8 mouse cellular contexts compared by ENCODE assay signal in the genomic region with DNA sequence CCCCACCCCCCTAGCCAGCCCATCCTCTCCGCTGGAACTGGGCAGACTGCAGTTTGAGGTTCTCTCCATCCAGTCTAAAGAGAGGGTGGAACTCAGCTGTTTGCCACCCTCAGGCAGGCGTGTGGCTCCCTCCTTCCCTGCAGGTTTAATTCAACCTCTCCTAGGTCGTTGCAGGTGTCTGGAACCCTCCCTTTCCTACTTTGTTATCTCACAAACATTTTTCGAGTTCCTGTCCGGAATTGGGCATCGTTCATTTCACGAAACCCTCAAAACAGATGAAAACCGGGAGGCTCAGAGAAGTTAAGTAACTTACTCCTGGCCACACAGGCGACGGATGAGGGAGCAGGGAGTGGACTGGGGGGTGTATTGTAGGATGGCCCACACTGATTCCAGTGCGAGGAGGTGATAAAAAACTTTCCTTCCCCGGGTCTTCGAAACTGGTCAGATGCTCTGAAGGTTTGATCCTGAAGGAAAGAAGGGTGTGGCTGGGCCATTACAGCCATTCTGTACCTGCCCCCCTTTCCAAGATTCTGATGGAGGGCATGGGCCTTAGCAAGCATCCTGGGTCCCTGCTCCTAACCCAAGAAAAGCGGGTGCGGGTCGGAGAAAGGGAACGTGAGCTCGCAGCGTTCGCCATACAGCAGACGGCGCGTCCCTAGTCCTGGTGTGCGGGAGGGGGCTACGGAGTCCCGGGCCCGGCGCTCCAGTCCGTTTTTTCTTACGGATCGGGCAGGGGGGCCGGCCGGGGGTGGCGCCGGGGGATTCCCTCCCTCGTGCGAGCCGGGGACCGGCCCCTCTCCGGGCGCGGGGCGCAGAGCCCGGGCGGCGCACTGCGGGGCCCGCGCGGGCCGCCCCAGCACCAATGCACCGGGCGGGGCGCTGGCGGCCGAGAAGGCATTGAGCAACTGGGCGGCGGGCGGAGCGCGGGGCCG. TPM values are rescaled to one million over a fixed set of nuclear protein-coding genes. Genes with fewer than 3 reads are reported as not detected.
DNase-seq lines count a peak whose midpoint lies in the region; ATAC-seq lines count a peak whose summit lies in the region.

A gene (plus strand): TSS at position 760 of the 932 bp plus-strand sequence.

- peak; percentile 21; the same call in 1 of the 2 replicates for ATAC-seq in forebrain, embryonic 13.5 days
- peak; percentile 54 for ATAC-seq in intestine, embryonic 15.5 days
- ATAC-seq in midbrain, embryonic 11.5 days (ENCODE audit: low FRiP score) = no peak

- H3K4me1 ChIP-seq in forebrain, embryonic 13.5 days = peaks cover 37% of the 10 kb centered on the region
- peaks cover 36% of the 10 kb centered on the region for H3K4me1 ChIP-seq in intestine, embryonic 15.5 days (replicated peaks)
- H3K4me1 ChIP-seq in midbrain, embryonic 11.5 days (ENCODE audit: control insufficient read depth, insufficient read depth, low read length) = peaks cover 33% of the 10 kb centered on the region

- WGBS in forebrain, embryonic 13.5 days = 2% methylated on average over 37 of the region's 62 CpGs
- WGBS in intestine, embryonic 15.5 days = 2% methylated on average over 62 of the region's 62 CpGs
- 1% methylated on average over 54 of the region's 62 CpGs for WGBS in midbrain, embryonic 11.5 days

- peak; percentile 12 for DNase-seq in urinary bladder, postnatal 14 days (ENCODE audit: low spot score)
- DNase-seq in urinary bladder, postnatal 4 days (ENCODE audit: low spot score in 2 of 2) = no peak
- DNase-seq in midbrain, embryonic 11.5 days (ENCODE audit: low spot score, missing footprints) = peak; percentile 91
- no peak for DNase-seq in cerebellum, postnatal 36 days
- no peak for DNase-seq in frontal cortex, postnatal 14 days (ENCODE audit: low spot score in 2 of 2)
- DNase-seq in B cell, adult 2 months = no peak

- H3K36me3 ChIP-seq in forebrain, embryonic 13.5 days (ENCODE audit: poor library complexity, severe bottlenecking) = no peaks in the 10 kb centered on the region
- H3K36me3 ChIP-seq in intestine, embryonic 15.5 days = no peaks in the 10 kb centered on the region
- H3K36me3 ChIP-seq in midbrain, embryonic 11.5 days (ENCODE audit: control insufficient read depth, insufficient read depth, low read length) = no peaks in the 10 kb centered on the region

- no peak within 1 kb of the TSS for H3K27ac ChIP-seq in forebrain, embryonic 13.5 days
- no peak within 1 kb of the TSS for H3K27ac ChIP-seq in intestine, embryonic 15.5 days
- no peak within 1 kb of the TSS for H3K27ac ChIP-seq in midbrain, embryonic 11.5 days (ENCODE audit: low read depth, low read length)

- peaks cover 87% of the 10 kb centered on the region for H3K27me3 ChIP-seq in forebrain, embryonic 13.5 days
- peaks cover 76% of the 10 kb centered on the region for H3K27me3 ChIP-seq in intestine, embryonic 15.5 days (replicated peaks)
- peaks cover 66% of the 10 kb centered on the region for H3K27me3 ChIP-seq in midbrain, embryonic 11.5 days (ENCODE audit: control insufficient read depth, insufficient read depth, low read length)

- peak within 1 kb of the TSS; percentile 64 for H3K4me2 ChIP-seq in forebrain, embryonic 13.5 days
- peak within 1 kb of the TSS; percentile 90 for H3K4me2 ChIP-seq in intestine, embryonic 15.5 days (replicated peaks)
- H3K4me2 ChIP-seq in midbrain, embryonic 11.5 days = peak within 1 kb of the TSS; percentile 58

- H3K9me3 ChIP-seq in forebrain, embryonic 13.5 days (replicated peaks) = no peaks in the 10 kb centered on the region
- H3K9me3 ChIP-seq in intestine, embryonic 15.5 days = no peaks in the 10 kb centered on the region
- no peaks in the 10 kb centered on the region for H3K9me3 ChIP-seq in midbrain, embryonic 11.5 days (ENCODE audit: control insufficient read depth, low read length)

- H3K9ac ChIP-seq in forebrain, embryonic 13.5 days = peak within 1 kb of the TSS; percentile 45; the same call in 1 of the 2 replicates
- peak within 1 kb of the TSS; percentile 37 for H3K9ac ChIP-seq in intestine, embryonic 15.5 days
- peak within 1 kb of the TSS; percentile 48 for H3K9ac ChIP-seq in midbrain, embryonic 11.5 days (ENCODE audit: low read length)

- peak within 1 kb of the TSS; percentile 42 for H3K4me3 ChIP-seq in forebrain, embryonic 13.5 days
- H3K4me3 ChIP-seq in intestine, embryonic 15.5 days (replicated peaks) = peak within 1 kb of the TSS; percentile 50
- H3K4me3 ChIP-seq in midbrain, embryonic 11.5 days (ENCODE audit: low read depth, low read length) = peak within 1 kb of the TSS; percentile 44

RNA-seq across cellular contexts. Expression of the gene that starts here (rescaled TPM):
- 4.9 and 8.5 TPM in 2 replicates for polyA plus RNA-seq in forebrain, embryonic 13.5 days (2015; fragmentation: Nextera tagmentation; extraction: Ambion mirVana)
- 8.2 and 8.9 TPM in 2 replicates for polyA plus RNA-seq in intestine, embryonic 15.5 days (2015; fragmentation: Nextera tagmentation; extraction: Ambion mirVana)
- polyA plus RNA-seq in midbrain, embryonic 11.5 days (2014; fragmentation: Nextera tagmentation; extraction: Ambion mirVana) = 9.0 and 11.9 TPM in 2 replicates

Comparison
In these comparisons a context has a peak if more than half of its experiments do, and no peak if none do; other contexts are left out.
1. DNase-seq: peak in urinary bladder, postnatal 14 days (single experiment) and midbrain, embryonic 11.5 days (single experiment); none in urinary bladder, postnatal 4 days (0 of 2), cerebellum, postnatal 36 days (0 of 2), frontal cortex, postnatal 14 days (0 of 2) and B cell, adult 2 months (0 of 2).
2. Peak in every context shown above with its lines, with median percentiles within 50 percentile points of each other: H3K4me2 ChIP-seq, H3K4me3 ChIP-seq and H3K9ac ChIP-seq.